Mouse (Mus musculus): ENCODE results near the gene Rapgef1. TPM values are rescaled to one million over a fixed set of nuclear protein-coding genes. Genes with fewer than 3 reads are reported as not detected.
A peak's percentile ranks its signal among the peaks of the same experiment; 100 is the strongest.

Rapgef1 gene
- polyA plus RNA-seq, 1 experiment, result 75.1 TPM

DNA sequence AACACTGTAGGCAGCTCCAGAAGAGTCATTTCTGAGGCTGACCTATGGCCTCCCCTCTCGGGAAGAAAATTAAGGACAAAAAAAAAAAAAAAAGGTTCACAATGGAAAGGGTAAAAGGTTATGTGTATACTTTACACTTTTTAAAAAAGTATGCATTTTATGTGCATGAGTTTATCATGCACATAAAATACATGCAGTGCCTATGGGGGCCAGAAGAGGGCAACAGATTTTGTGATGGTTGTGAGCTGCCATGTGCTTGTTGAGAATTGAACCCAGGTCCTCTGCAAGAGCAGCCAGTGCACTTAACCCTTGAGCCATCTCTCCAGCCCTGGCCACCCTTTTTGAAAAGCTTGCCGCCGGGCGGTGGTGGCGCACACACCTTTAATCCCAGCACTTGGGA is 128.3 kb downstream of the Rapgef1 start:
- no peak for DNase-seq (ENCODE audit: low read depth in 1 of 2, low spot score in 2 of 2)
- no peak overlapping the region for H3K4me3 ChIP-seq (ENCODE audit: extremely low read depth, insufficient read depth, insufficient read length)
- no peak overlapping the region for H3K27ac ChIP-seq (ENCODE audit: insufficient read depth, low read length)
- peaks cover 29% of the 10 kb centered on the region for H3K27me3 ChIP-seq (ENCODE audit: control insufficient read depth, insufficient read depth, low read length)
- WGBS, result 76% methylated on average over 5 of the region's 5 CpGs
- H3K36me3 ChIP-seq (ENCODE audit: control insufficient read depth, insufficient read depth, low read length), result no peaks in the 10 kb centered on the region
- TF ChIP-seq CTCF (IDR thresholded peaks at IDR 0.05; ENCODE audit: extremely low read depth, insufficient read depth, insufficient read length, insufficient replicate concordance) (no peak), POLR2A (IDR thresholded peaks at IDR 0.05; ENCODE audit: low read depth, low read length) (no peak)
- peaks cover 6% of the 10 kb centered on the region for H3K4me1 ChIP-seq (ENCODE audit: control insufficient read depth, insufficient read depth, insufficient read length)

DNA sequence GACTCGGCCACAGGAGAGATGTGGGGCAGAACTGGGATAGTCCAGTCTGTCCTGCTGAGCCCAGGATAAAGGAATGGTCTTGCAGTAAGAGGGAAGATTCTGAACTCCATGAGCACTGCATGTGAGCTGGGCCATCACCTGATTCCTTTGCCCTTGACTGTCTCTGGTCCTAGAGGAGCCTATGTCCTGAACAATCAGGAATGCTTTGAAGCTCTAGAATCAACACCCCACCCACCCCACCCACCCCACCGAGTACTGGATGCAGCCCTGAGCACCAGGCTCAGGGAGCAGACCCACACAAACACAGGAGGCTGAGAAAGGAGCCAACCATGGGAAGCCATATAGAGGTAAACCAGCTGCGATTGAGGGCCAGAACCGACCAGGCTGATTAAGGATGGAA is 129.0 kb downstream of the Rapgef1 start:
- no peak overlapping the region for H3K4me3 ChIP-seq (ENCODE audit: extremely low read depth, insufficient read depth, insufficient read length)
- peaks cover 6% of the 10 kb centered on the region for H3K4me1 ChIP-seq (ENCODE audit: control insufficient read depth, insufficient read depth, insufficient read length)
- H3K27ac ChIP-seq (ENCODE audit: insufficient read depth, low read length), result no peak overlapping the region
- H3K27me3 ChIP-seq (ENCODE audit: control insufficient read depth, insufficient read depth, low read length), result peaks cover 29% of the 10 kb centered on the region
- no peak for DNase-seq (ENCODE audit: low read depth in 1 of 2, low spot score in 2 of 2)
- TF ChIP-seq CTCF (IDR thresholded peaks at IDR 0.05; ENCODE audit: extremely low read depth, insufficient read depth, insufficient read length, insufficient replicate concordance) (no peak), POLR2A (IDR thresholded peaks at IDR 0.05; ENCODE audit: low read depth, low read length) (no peak)
- no peaks in the 10 kb centered on the region for H3K36me3 ChIP-seq (ENCODE audit: control insufficient read depth, insufficient read depth, low read length)
- WGBS, result 92% methylated on average over 4 of the region's 4 CpGs

DNA sequence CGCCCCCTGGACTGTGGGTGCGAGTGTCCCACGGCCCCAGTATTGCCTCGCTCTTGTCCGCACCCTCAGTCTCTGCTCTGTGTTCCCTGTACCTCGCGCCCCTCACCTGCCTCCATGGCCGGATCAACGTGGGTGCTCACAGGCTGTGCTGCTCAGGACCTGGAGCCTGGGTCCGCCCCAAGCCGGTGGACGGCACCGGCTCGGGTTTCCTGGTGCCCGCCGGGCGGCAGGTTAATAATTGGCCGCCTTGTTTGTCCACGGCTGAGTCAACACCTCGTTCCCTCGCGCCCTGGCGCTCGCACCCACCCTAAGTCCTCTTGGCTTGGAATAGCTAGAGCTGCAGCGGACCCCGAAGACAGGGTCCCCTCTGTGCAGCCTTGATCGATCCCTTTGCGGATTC is 132.0 kb downstream of the Rapgef1 start, which contains the start of gene Gm13420:
Gene Gm13420 (minus strand): TSS at position 189 of the 400 bp plus-strand sequence.
- TF ChIP-seq POLR2A (IDR thresholded peaks at IDR 0.05; ENCODE audit: low read depth, low read length) (no peak), CTCF (IDR thresholded peaks at IDR 0.05; ENCODE audit: extremely low read depth, insufficient read depth, insufficient read length, insufficient replicate concordance) (no peak)
- H3K27me3 ChIP-seq (ENCODE audit: control insufficient read depth, insufficient read depth, low read length), result peaks cover 25% of the 10 kb centered on the region
- peaks cover 6% of the 10 kb centered on the region for H3K4me1 ChIP-seq (ENCODE audit: control insufficient read depth, insufficient read depth, insufficient read length)
- no peak within 1 kb of the TSS for H3K4me3 ChIP-seq (ENCODE audit: extremely low read depth, insufficient read depth, insufficient read length)
- H3K36me3 ChIP-seq (ENCODE audit: control insufficient read depth, insufficient read depth, low read length), result no peaks in the 10 kb centered on the region
- 15% methylated on average over 28 of the region's 28 CpGs for WGBS
- H3K27ac ChIP-seq (ENCODE audit: insufficient read depth, low read length), result no peak within 1 kb of the TSS
- DNase-seq (ENCODE audit: low read depth in 1 of 2, low spot score in 2 of 2), result no peak

DNA sequence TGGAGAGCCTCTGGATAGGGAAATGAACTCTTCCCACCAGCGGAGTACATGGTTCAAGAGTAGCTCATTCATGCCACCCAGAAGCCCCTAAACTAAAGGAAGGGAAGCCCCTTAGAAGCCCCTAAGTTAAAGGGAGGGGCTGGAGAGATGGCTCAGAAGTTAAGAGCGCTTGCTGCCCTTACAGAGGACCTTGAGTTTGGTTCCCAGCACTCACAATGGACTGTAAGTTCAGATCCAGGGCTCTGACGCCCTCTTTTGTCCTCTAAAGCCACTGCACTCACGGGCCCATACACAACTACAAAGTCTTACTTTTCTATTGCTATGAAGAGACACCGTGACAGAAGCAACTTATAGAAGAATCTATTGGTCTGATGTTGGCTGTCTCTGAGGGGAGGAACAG is 132.9 kb downstream of the Rapgef1 start:
- H3K27ac ChIP-seq (ENCODE audit: insufficient read depth, low read length), result no peak overlapping the region
- DNase-seq (ENCODE audit: low read depth in 1 of 2, low spot score in 2 of 2), result no peak
- H3K4me3 ChIP-seq (ENCODE audit: extremely low read depth, insufficient read depth, insufficient read length), result no peak overlapping the region
- WGBS, result 96% methylated on average over 5 of the region's 5 CpGs
- peaks cover 18% of the 10 kb centered on the region for H3K27me3 ChIP-seq (ENCODE audit: control insufficient read depth, insufficient read depth, low read length)
- peaks cover under 1% of the 10 kb centered on the region; the same call in 1 of the 2 replicates for H3K4me1 ChIP-seq (ENCODE audit: control insufficient read depth, insufficient read depth, insufficient read length)
- no peaks in the 10 kb centered on the region for H3K36me3 ChIP-seq (ENCODE audit: control insufficient read depth, insufficient read depth, low read length)
- TF ChIP-seq CTCF (IDR thresholded peaks at IDR 0.05; ENCODE audit: extremely low read depth, insufficient read depth, insufficient read length, insufficient replicate concordance) (no peak), POLR2A (IDR thresholded peaks at IDR 0.05; ENCODE audit: low read depth, low read length) (no peak)

DNA sequence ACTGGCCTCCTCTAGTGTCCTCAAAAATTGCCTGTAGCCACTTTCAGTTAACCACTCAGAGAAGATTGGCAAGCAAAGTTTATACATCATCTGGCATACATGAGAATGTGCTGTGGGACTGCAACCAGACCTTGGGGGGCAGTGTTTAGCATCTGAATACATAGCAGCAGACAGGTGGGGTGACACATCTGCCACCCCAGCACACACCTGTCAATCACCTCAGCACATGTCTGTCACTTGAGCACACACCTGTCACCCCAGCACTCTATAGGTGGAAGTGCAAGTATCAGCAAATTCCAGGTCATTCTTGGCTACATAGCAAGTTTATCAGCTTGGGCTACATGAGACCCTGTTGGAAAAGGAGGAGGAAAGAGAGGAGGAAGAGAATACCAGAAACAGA is 136.2 kb downstream of the Rapgef1 start:
- no peak for DNase-seq (ENCODE audit: low read depth in 1 of 2, low spot score in 2 of 2)
- Histone ChIP-seq H3K36me3 (ENCODE audit: control insufficient read depth, insufficient read depth, low read length) (no peaks in the 10 kb centered on the region), H3K4me1 (ENCODE audit: control insufficient read depth, insufficient read depth, insufficient read length) (no peaks in the 10 kb centered on the region), H3K27me3 (ENCODE audit: control insufficient read depth, insufficient read depth, low read length) (peaks cover 13% of the 10 kb centered on the region), H3K27ac (ENCODE audit: insufficient read depth, low read length) (no peak overlapping the region), H3K4me3 (ENCODE audit: extremely low read depth, insufficient read depth, insufficient read length) (no peak overlapping the region)
- no peak for TF ChIP-seq CTCF (IDR thresholded peaks at IDR 0.05; ENCODE audit: extremely low read depth, insufficient read depth, insufficient read length, insufficient replicate concordance)
- TF ChIP-seq POLR2A (IDR thresholded peaks at IDR 0.05; ENCODE audit: low read depth, low read length), result no peak

GRCm38 (mm10) chr2:29764831-29765230 is 145.3 kb downstream of the Rapgef1 start:
- 0% methylated on average over 1 of the region's 1 CpGs for WGBS
- Histone ChIP-seq H3K27ac (ENCODE audit: insufficient read depth, low read length) (no peak overlapping the region), H3K4me3 (ENCODE audit: extremely low read depth, insufficient read depth, insufficient read length) (no peak overlapping the region), H3K36me3 (ENCODE audit: control insufficient read depth, insufficient read depth, low read length) (no peaks in the 10 kb centered on the region), H3K27me3 (ENCODE audit: control insufficient read depth, insufficient read depth, low read length) (no peaks in the 10 kb centered on the region), H3K4me1 (ENCODE audit: control insufficient read depth, insufficient read depth, insufficient read length) (no peaks in the 10 kb centered on the region)
- DNase-seq (ENCODE audit: low read depth in 1 of 2, low spot score in 2 of 2), result peak; percentile 14 to 57
- TF ChIP-seq CTCF (IDR thresholded peaks at IDR 0.05; ENCODE audit: extremely low read depth, insufficient read depth, insufficient read length, insufficient replicate concordance), result peak; percentile 88; the same call in 1 of the 2 replicates
- no peak for TF ChIP-seq POLR2A (IDR thresholded peaks at IDR 0.05; ENCODE audit: low read depth, low read length)

DNA sequence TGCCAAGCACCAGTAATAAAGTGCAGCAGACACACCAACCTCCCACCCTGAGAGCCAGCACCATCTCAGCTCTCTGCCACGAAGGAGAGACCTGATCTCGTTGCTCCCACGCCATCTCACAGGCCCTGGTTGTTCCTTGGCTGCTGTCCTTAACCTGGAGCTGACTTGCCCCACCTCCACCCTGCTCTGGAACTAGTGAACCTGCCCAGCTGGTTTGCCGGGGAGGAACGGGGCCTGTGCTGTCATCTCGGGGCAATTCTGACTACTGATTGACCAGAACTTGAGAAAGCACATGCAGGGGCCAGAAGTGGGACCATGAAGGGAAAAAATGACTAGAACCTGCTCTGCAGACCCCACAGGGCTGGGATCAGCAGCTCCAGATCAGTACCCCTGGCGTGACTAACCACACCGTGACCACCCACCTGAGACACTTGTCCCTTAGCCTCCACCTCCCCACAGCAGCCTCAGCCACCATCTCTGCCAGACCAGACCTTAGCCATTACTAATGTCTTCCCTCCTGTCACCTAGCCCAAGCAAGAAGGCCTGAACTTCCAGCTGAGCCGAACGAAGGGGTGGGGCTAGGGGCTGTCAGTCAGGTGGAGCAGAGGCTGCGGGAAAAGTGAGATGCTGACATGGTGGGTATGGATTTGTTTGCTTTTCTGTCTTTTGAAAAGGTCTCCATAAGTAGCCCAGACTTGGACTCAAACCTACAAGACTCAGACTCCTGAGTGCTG is 148.6 kb downstream of the Rapgef1 start:
- Histone ChIP-seq H3K4me1 (ENCODE audit: control insufficient read depth, insufficient read depth, insufficient read length) (no peaks in the 10 kb centered on the region), H3K27ac (ENCODE audit: insufficient read depth, low read length) (no peak overlapping the region), H3K4me3 (ENCODE audit: extremely low read depth, insufficient read depth, insufficient read length) (no peak overlapping the region), H3K36me3 (ENCODE audit: control insufficient read depth, insufficient read depth, low read length) (no peaks in the 10 kb centered on the region), H3K27me3 (ENCODE audit: control insufficient read depth, insufficient read depth, low read length) (no peaks in the 10 kb centered on the region)
- TF ChIP-seq POLR2A (IDR thresholded peaks at IDR 0.05; ENCODE audit: low read depth, low read length) (no peak), CTCF (IDR thresholded peaks at IDR 0.05; ENCODE audit: extremely low read depth, insufficient read depth, insufficient read length, insufficient replicate concordance) (no peak)
- WGBS, result 79% methylated on average over 11 of the region's 11 CpGs
- DNase-seq (ENCODE audit: low read depth in 1 of 2, low spot score in 2 of 2), result no peak

All from spleen, adult 2 months (tissue).